Mouse (Mus musculus): Measurements from ENCODE around the gene Zbtb8a.

The Zbtb8a gene

DNA sequence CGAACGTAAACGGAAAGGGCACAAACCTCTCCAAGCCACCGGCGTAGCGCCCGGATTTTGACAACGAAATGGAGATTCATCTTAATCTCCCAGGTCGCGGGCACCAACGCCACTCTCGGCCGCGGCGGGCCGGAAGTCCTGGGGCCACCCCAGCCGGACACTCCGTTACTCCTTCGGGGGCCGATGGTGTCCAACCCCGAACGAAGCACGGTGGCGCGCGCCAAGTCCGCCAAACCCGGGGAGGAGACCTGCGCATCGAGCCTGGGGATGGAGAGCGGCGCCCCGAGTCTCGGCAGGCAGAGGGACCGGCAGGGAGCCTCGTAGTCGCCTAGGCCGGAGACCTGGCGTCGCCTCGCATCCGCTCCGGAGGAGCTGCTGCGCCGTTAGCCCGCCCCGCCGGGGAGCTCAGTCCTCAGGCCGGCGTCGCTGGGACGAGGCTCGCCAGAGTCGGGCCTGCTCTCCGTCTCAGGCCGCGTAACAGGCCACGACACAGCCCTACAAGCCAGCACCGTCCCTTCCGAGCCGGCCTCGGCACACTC is 43.2 kb downstream of the Zbtb8a start:
- no peak for DNase-seq (ENCODE audit: low spot score)

DNA sequence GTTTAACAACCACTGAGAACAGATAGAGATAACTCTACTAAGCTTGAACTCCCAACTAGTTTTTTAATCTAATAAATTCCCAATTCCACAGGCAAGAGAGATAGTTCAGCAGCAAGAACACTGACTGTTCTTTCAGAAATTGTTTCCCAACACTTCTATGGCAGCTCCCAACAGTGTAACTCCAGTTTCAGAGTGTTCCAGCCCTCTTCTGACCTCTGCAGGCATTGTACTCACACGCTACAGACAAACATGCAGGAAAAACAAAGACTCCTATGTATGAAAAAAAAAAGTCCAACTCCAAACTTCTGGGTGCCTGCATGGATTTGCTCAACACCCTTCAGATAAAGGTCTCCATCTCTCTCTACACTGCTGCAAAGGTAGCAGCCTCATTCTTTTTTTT is 45.1 kb downstream of the Zbtb8a start:
- DNase-seq (ENCODE audit: low spot score), result peak; percentile 65

DNA sequence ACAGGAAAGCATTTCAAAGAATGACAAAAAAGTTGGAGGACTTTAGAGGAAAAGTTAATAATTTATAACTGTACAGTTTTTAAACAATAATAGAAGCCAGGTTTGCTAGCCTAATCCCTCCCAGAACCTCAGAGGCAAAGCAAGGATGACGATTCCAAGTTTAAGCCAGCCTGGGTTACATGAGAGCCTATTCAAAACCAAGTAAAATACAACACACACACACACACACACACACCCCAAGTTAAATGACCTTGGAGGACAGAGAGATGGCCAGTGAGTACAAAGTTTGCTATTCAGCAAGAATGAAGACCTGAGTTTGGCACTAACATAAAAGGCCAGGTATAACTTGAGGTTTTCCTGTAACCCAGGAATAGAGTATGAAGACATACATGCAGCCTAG is 51.7 kb downstream of the Zbtb8a start:
- no peak for DNase-seq (ENCODE audit: low spot score)

DNA sequence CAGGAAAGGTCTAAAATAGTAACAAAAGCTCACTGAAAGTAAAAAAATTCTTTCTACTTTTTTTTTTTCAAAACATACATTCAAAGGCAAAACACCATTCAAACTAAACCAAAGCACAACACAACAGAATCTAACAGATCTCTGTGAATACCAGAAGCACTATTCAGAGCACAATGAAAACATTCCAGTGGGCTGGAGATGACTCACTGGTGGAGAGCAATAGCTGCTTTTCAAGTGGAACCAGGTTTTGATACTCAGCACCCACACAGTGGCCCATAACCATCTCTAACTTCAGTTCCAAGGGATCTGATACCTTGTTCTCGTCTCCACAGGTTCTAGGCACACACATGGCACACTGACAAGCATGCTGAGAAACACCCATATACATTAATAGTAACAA is 53.2 kb downstream of the Zbtb8a start:
- DNase-seq (ENCODE audit: low spot score), result no peak

DNA sequence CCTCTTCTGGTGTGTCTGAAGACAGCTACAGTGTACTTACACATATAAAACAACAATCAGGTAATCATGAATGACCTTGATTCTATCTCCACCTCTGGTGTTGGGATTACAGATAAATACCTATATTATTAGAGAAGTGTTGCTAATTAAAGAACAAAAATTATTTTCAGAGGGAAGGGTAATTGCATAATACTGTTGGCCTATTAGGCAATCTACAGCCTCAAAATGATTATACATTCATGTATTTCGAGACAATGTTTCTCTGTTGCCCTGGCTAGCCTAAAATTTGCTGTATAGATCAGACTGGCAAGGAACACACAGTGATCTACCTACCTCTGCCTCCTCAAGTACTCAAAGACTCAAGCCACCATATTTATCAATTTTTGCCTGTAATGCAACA is 54.4 kb downstream of the Zbtb8a start:
- DNase-seq (ENCODE audit: low spot score), result no peak

DNA sequence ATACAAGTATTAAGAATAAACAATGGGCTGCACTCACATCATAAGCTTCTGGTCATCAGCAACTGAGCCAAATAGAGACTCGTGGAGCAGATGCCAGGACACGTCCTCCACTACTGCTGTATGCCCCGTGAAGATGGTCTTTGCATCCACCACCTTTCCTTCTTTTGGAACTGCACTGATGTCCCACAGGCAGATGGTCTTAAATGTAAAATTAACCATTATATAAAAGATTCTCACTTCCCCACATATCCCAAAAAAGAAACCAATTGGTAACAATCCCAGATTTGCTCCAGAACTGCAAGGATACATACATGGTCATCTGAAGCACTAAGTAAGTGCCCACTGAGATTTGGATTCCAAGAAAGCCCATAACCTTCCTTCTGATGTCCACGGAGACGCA is 55.9 kb downstream of the Zbtb8a start:
- no peak for DNase-seq (ENCODE audit: low spot score)

DNA sequence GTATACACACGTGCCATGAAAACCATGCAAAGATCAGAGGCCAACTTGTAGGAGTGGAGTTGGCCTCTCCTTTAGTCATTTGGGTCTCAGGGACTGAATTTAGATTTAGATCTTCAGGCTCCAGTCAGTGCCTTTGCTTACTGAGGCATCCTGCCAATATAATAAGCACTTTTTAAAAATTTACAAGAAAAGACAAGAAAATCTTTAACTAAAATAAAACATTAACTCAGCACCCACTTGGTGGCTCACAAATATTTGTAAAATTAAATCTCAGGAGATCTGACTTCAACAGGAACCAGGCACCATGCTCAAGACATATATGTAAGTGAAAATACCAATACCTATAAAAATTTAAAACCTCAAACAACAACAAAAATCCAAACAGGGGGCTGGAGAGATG is 57.0 kb downstream of the Zbtb8a start:
- no peak for DNase-seq (ENCODE audit: low spot score)

DNA sequence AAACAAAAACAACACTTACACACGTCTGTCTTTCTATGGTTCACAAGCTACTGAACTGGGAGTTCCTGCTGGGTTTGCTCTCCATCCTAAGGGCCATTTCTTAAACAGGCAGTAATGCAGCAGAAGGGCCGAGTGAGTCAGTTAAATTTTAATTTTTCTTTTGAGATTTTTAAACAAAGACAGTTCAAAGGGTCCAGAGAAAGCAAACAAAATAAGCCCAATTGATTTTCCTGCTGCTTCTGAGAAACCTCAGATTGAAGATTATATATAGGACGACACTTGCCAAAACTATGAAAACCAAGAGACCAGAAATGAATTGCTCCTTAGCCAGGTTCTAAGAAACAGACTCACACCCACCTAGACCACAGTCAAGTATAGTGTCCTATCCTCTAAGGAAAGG is 64.0 kb downstream of the Zbtb8a start:
- no peak for DNase-seq (ENCODE audit: low spot score)

DNA sequence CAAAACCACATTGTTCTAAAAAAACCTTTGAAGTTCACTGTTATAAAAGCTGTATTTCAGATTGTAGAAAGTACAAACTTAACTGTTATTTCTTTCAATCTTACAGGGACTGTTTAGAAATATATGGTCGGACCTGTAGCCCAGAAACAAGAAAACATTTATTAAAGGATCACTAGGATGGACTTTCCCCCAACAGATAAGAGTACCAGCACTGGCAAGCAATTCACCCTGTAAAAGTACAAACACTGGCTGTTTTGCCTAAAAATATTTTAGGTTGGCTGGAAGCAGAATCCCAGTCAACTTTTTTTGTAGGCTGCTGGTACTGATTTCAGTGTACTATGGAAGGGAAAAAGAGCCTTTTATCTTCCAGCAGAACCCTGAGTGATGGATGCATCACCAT is 70.0 kb downstream of the Zbtb8a start:
- no peak for DNase-seq (ENCODE audit: low spot score)

DNA sequence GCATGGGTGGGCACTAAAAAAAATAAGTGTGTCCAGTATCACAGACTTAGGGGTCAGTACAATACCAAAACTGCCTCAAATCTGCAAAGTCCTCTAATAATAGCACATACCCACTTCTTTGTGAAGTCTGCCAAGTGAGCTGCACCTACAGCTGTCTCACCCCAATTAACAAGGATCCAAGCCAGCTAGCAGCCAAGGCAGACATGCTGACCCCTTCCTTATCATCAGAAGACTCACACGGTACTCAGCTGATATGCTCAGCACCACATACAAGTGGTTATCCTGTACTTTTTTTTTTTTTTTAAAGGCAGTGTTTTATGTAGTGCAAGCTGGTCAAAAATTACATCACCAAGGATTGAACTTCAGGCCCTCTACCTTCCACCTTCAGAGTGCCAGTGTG is 73.6 kb downstream of the Zbtb8a start:
- DNase-seq (ENCODE audit: low spot score), result no peak

DNA sequence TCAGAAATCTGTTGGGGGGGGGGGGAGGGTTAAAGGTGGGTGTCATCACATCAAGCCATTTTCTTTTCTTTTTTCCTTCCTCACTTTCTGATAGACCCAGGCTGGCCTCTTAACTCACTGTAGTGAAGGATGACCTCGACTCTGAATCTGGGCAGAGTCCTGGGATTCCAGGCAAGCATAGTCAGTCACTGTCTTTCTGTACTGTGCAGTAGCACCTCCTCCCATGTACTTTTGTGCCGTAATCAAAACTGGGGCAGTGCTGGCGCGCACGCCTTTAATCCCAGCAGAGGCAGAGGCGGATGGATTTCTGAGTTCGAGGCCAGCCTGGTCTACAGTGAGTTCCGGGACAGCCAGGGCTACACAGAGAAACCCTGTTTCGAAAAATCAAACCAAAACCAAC is 74.1 kb downstream of the Zbtb8a start:
- peak; percentile 56 for DNase-seq (ENCODE audit: low spot score)

Data from adipocyte (in vitro differentiated cells).